Mouse (Mus musculus): ENCODE results near the gene Ccl3. TPM values are rescaled to one million over a fixed set of nuclear protein-coding genes. Genes with fewer than 3 reads are reported as not detected.

The Ccl3 gene
- polyA plus RNA-seq, 1 experiment from 2014 or later = 1.6 TPM

- no peak for ATAC-seq (replicated peaks; ENCODE audit: insufficient number of reproducible peaks, low FRiP score, low TSS enrichment, low read depth)
- WGBS = 90% methylated on average over 1 of the region's 1 CpGs
Measured at GRCm38 (mm10) chr11:83619037-83619436, 30.1 kb downstream of the Ccl3 start.

GRCm38 (mm10) chr11:83618238-83618637 lies 30.9 kb downstream of the Ccl3 start:
- Histone ChIP-seq H3K9me3 (replicated peaks; ENCODE audit: control insufficient read depth, low read length) (no peaks in the 10 kb centered on the region), H3K4me3 (ENCODE audit: low read depth, low read length) (no peak overlapping the region), H3K36me3 (replicated peaks; ENCODE audit: control insufficient read depth, insufficient read depth, low read depth, low read length) (no peaks in the 10 kb centered on the region), H3K27me3 (ENCODE audit: control insufficient read depth, insufficient read depth, low read length) (no peaks in the 10 kb centered on the region), H3K4me2 (ENCODE audit: low read depth, low read length) (no peak overlapping the region), H3K9ac (replicated peaks; ENCODE audit: low read length) (no peak overlapping the region), H3K4me1 (ENCODE audit: control insufficient read depth, insufficient read depth, low read length) (no peaks in the 10 kb centered on the region), H3K27ac (replicated peaks; ENCODE audit: low read depth, low read length) (no peak overlapping the region)
- DNase-seq (ENCODE audit: low spot score) (no peak), ATAC-seq (replicated peaks; ENCODE audit: insufficient number of reproducible peaks, low FRiP score, low TSS enrichment, low read depth) (no peak)
- 66% methylated on average over 5 of the region's 5 CpGs for WGBS

More at GRCm38 (mm10) chr11:83619037-83619436, 30.1 kb downstream of the Ccl3 start:
- H3K4me1 ChIP-seq (ENCODE audit: control insufficient read depth, insufficient read depth, low read length) = no peaks in the 10 kb centered on the region
- H3K36me3 ChIP-seq (replicated peaks; ENCODE audit: control insufficient read depth, insufficient read depth, low read depth, low read length) = no peaks in the 10 kb centered on the region
- H3K4me3 ChIP-seq (ENCODE audit: low read depth, low read length) = no peak overlapping the region
- H3K9me3 ChIP-seq (replicated peaks; ENCODE audit: control insufficient read depth, low read length) = no peaks in the 10 kb centered on the region
- H3K27ac ChIP-seq (replicated peaks; ENCODE audit: low read depth, low read length) = no peak overlapping the region
- DNase-seq (ENCODE audit: low spot score) = no peak
- H3K4me2 ChIP-seq (ENCODE audit: low read depth, low read length) = no peak overlapping the region
- H3K9ac ChIP-seq (replicated peaks; ENCODE audit: low read length) = no peak overlapping the region
- no peaks in the 10 kb centered on the region for H3K27me3 ChIP-seq (ENCODE audit: control insufficient read depth, insufficient read depth, low read length)

- DNase-seq (ENCODE audit: low spot score) (no peak), ATAC-seq (replicated peaks; ENCODE audit: insufficient number of reproducible peaks, low FRiP score, low TSS enrichment, low read depth) (no peak)
- 88% methylated on average over 1 of the region's 1 CpGs for WGBS
- H3K36me3 ChIP-seq (replicated peaks; ENCODE audit: control insufficient read depth, insufficient read depth, low read depth, low read length) = no peaks in the 10 kb centered on the region
- H3K4me2 ChIP-seq (ENCODE audit: low read depth, low read length) = no peak overlapping the region
- H3K27me3 ChIP-seq (ENCODE audit: control insufficient read depth, insufficient read depth, low read length) = no peaks in the 10 kb centered on the region
- H3K9ac ChIP-seq (replicated peaks; ENCODE audit: low read length) = no peak overlapping the region
- H3K9me3 ChIP-seq (replicated peaks; ENCODE audit: control insufficient read depth, low read length) = no peaks in the 10 kb centered on the region
- H3K4me1 ChIP-seq (ENCODE audit: control insufficient read depth, insufficient read depth, low read length) = no peaks in the 10 kb centered on the region
- no peak overlapping the region for H3K4me3 ChIP-seq (ENCODE audit: low read depth, low read length)
- no peak overlapping the region for H3K27ac ChIP-seq (replicated peaks; ENCODE audit: low read depth, low read length)
Measured at GRCm38 (mm10) chr11:83616586-83616985, 32.6 kb downstream of the Ccl3 start.

- no peak overlapping the region for H3K4me2 ChIP-seq (ENCODE audit: low read depth, low read length)
- DNase-seq (ENCODE audit: low spot score) (no peak), ATAC-seq (replicated peaks; ENCODE audit: insufficient number of reproducible peaks, low FRiP score, low TSS enrichment, low read depth) (no peak)
- 82% methylated on average over 2 of the region's 2 CpGs for WGBS
- H3K4me1 ChIP-seq (ENCODE audit: control insufficient read depth, insufficient read depth, low read length) = no peaks in the 10 kb centered on the region
- no peaks in the 10 kb centered on the region for H3K27me3 ChIP-seq (ENCODE audit: control insufficient read depth, insufficient read depth, low read length)
- H3K36me3 ChIP-seq (replicated peaks; ENCODE audit: control insufficient read depth, insufficient read depth, low read depth, low read length) = no peaks in the 10 kb centered on the region
- H3K9ac ChIP-seq (replicated peaks; ENCODE audit: low read length) = no peak overlapping the region
- H3K4me3 ChIP-seq (ENCODE audit: low read depth, low read length) = no peak overlapping the region
- no peaks in the 10 kb centered on the region for H3K9me3 ChIP-seq (replicated peaks; ENCODE audit: control insufficient read depth, low read length)
- no peak overlapping the region for H3K27ac ChIP-seq (replicated peaks; ENCODE audit: low read depth, low read length)
Measured at GRCm38 (mm10) chr11:83610900-83611299, 38.3 kb downstream of the Ccl3 start.

- Histone ChIP-seq H3K36me3 (replicated peaks; ENCODE audit: control insufficient read depth, insufficient read depth, low read depth, low read length) (no peaks in the 10 kb centered on the region), H3K4me2 (ENCODE audit: low read depth, low read length) (no peak overlapping the region), H3K27ac (replicated peaks; ENCODE audit: low read depth, low read length) (no peak overlapping the region), H3K4me1 (ENCODE audit: control insufficient read depth, insufficient read depth, low read length) (no peaks in the 10 kb centered on the region), H3K9me3 (replicated peaks; ENCODE audit: control insufficient read depth, low read length) (no peaks in the 10 kb centered on the region), H3K27me3 (ENCODE audit: control insufficient read depth, insufficient read depth, low read length) (no peaks in the 10 kb centered on the region), H3K9ac (replicated peaks; ENCODE audit: low read length) (no peak overlapping the region), H3K4me3 (ENCODE audit: low read depth, low read length) (no peak overlapping the region)
- ATAC-seq (replicated peaks; ENCODE audit: insufficient number of reproducible peaks, low FRiP score, low TSS enrichment, low read depth) (no peak), DNase-seq (ENCODE audit: low spot score) (no peak)
- WGBS = 45% methylated on average over 1 of the region's 1 CpGs
Measured at GRCm38 (mm10) chr11:83606396-83606795, 42.8 kb downstream of the Ccl3 start.

- Histone ChIP-seq H3K4me3 (ENCODE audit: low read depth, low read length) (no peak overlapping the region), H3K36me3 (replicated peaks; ENCODE audit: control insufficient read depth, insufficient read depth, low read depth, low read length) (no peaks in the 10 kb centered on the region), H3K27me3 (ENCODE audit: control insufficient read depth, insufficient read depth, low read length) (no peaks in the 10 kb centered on the region), H3K9ac (replicated peaks; ENCODE audit: low read length) (no peak overlapping the region), H3K4me2 (ENCODE audit: low read depth, low read length) (no peak overlapping the region), H3K27ac (replicated peaks; ENCODE audit: low read depth, low read length) (no peak overlapping the region), H3K9me3 (replicated peaks; ENCODE audit: control insufficient read depth, low read length) (no peaks in the 10 kb centered on the region), H3K4me1 (ENCODE audit: control insufficient read depth, insufficient read depth, low read length) (no peaks in the 10 kb centered on the region)
- ATAC-seq (replicated peaks; ENCODE audit: insufficient number of reproducible peaks, low FRiP score, low TSS enrichment, low read depth) (no peak), DNase-seq (ENCODE audit: low spot score) (no peak)
- WGBS = 93% methylated on average over 3 of the region's 3 CpGs
Measured at GRCm38 (mm10) chr11:83605535-83605934, 43.6 kb downstream of the Ccl3 start.

GRCm38 (mm10) chr11:83604698-83605097 lies 44.5 kb downstream of the Ccl3 start:
- Histone ChIP-seq H3K27me3 (ENCODE audit: control insufficient read depth, insufficient read depth, low read length) (no peaks in the 10 kb centered on the region), H3K9me3 (replicated peaks; ENCODE audit: control insufficient read depth, low read length) (no peaks in the 10 kb centered on the region), H3K4me1 (ENCODE audit: control insufficient read depth, insufficient read depth, low read length) (no peaks in the 10 kb centered on the region), H3K27ac (replicated peaks; ENCODE audit: low read depth, low read length) (no peak overlapping the region), H3K4me2 (ENCODE audit: low read depth, low read length) (no peak overlapping the region), H3K9ac (replicated peaks; ENCODE audit: low read length) (no peak overlapping the region), H3K36me3 (replicated peaks; ENCODE audit: control insufficient read depth, insufficient read depth, low read depth, low read length) (no peaks in the 10 kb centered on the region), H3K4me3 (ENCODE audit: low read depth, low read length) (no peak overlapping the region)
- ATAC-seq (replicated peaks; ENCODE audit: insufficient number of reproducible peaks, low FRiP score, low TSS enrichment, low read depth) (no peak), DNase-seq (ENCODE audit: low spot score) (no peak)
- 81% methylated on average over 4 of the region's 4 CpGs for WGBS

GRCm38 (mm10) chr11:83603399-83603798 lies 45.8 kb downstream of the Ccl3 start:
- no peak for DNase-seq (ENCODE audit: low spot score)
- no peak overlapping the region for H3K27ac ChIP-seq (replicated peaks; ENCODE audit: low read depth, low read length)
- H3K9me3 ChIP-seq (replicated peaks; ENCODE audit: control insufficient read depth, low read length) = no peaks in the 10 kb centered on the region
- no peaks in the 10 kb centered on the region for H3K36me3 ChIP-seq (replicated peaks; ENCODE audit: control insufficient read depth, insufficient read depth, low read depth, low read length)
- WGBS = 92% methylated on average over 3 of the region's 3 CpGs
- no peak overlapping the region for H3K4me2 ChIP-seq (ENCODE audit: low read depth, low read length)
- no peaks in the 10 kb centered on the region for H3K27me3 ChIP-seq (ENCODE audit: control insufficient read depth, insufficient read depth, low read length)
- H3K4me1 ChIP-seq (ENCODE audit: control insufficient read depth, insufficient read depth, low read length) = no peaks in the 10 kb centered on the region
- no peak for ATAC-seq (replicated peaks; ENCODE audit: insufficient number of reproducible peaks, low FRiP score, low TSS enrichment, low read depth)
- no peak overlapping the region for H3K4me3 ChIP-seq (ENCODE audit: low read depth, low read length)
- H3K9ac ChIP-seq (replicated peaks; ENCODE audit: low read length) = no peak overlapping the region

Data from embryonic facial prominence, embryonic 11.5 days (tissue).